ENCODE assay signal across 18 mouse cellular contexts in genomic region chr2:101533741-101534140, GRCm38 (mm10).
A peak's percentile ranks its signal among the peaks of the same experiment; 100 is the strongest.
DNase-seq lines count a peak whose midpoint lies in the region; ATAC-seq and TF ChIP-seq lines count a peak whose summit lies in the region.
"Had no signal": no experiment of that assay in that cellular context is flagged by ENCODE, and none has a peak within 500 bp of the region (broad histone marks: within the 10 kb centered on the region; RNA-seq: fewer than 3 reads in every experiment).

No protein-coding gene starts in this region.

- no peaks in the 10 kb centered on the region for H3K9me3 ChIP-seq in forebrain, embryonic 12.5 days
- H3K9me3 ChIP-seq in forebrain, embryonic 16.5 days (ENCODE audit: control insufficient read depth, low read length): no peaks in the 10 kb centered on the region
- no peaks in the 10 kb centered on the region for H3K9me3 ChIP-seq in hindbrain, postnatal 0 days (ENCODE audit: low read length)
- no peaks in the 10 kb centered on the region for H3K9me3 ChIP-seq in hindbrain, embryonic 16.5 days (ENCODE audit: control insufficient read depth, low read length)
- H3K9me3 ChIP-seq in midbrain, embryonic 14.5 days (ENCODE audit: control insufficient read depth, low read length): no peaks in the 10 kb centered on the region
- H3K9me3 ChIP-seq: limb, embryonic 13.5 days; liver, embryonic 13.5 days had no signal

- no peak overlapping the region for H3K4me3 ChIP-seq in forebrain, embryonic 12.5 days (replicated peaks)
- no peak overlapping the region for H3K4me3 ChIP-seq in forebrain, embryonic 16.5 days (replicated peaks; ENCODE audit: low read length)
- no peak overlapping the region for H3K4me3 ChIP-seq in hindbrain, postnatal 0 days (ENCODE audit: low read length)
- no peak overlapping the region for H3K4me3 ChIP-seq in hindbrain, embryonic 16.5 days (ENCODE audit: low read length)
- H3K4me3 ChIP-seq in midbrain, embryonic 14.5 days (replicated peaks; ENCODE audit: low read depth, low read length): no peak overlapping the region
- H3K4me3 ChIP-seq: limb, embryonic 13.5 days; liver, embryonic 13.5 days had no signal

- peak; percentile 49 for DNase-seq in hindbrain, postnatal 0 days (ENCODE audit: low spot score)
- DNase-seq in Muller cell, postnatal 12 days (ENCODE audit: inconsistent ontology term): peak; percentile 73
- DNase-seq in midbrain, embryonic 14.5 days: peak; percentile 30
- DNase-seq in embryo, embryonic 9.5 days (ENCODE audit: extremely low spot score): no peak
- no peak for DNase-seq in spleen, postnatal 10 days (ENCODE audit: low spot score in 2 of 2)
- DNase-seq: adrenal gland, postnatal 36 days; cerebellum, adult 2 months; cerebellum, postnatal 36 days; gastrocnemius, postnatal 25 days; kidney, adult 11 months; liver, embryonic 13.5 days; lung, embryonic 14.5 days; lung, postnatal 36 days had no signal

- 16% methylated on average over 2 of the region's 2 CpGs for WGBS in forebrain, embryonic 12.5 days
- 13% methylated on average over 2 of the region's 2 CpGs for WGBS in forebrain, embryonic 16.5 days
- 8% methylated on average over 2 of the region's 2 CpGs for WGBS in hindbrain, postnatal 0 days
- WGBS in hindbrain, embryonic 16.5 days: 16% methylated on average over 2 of the region's 2 CpGs
- 8% methylated on average over 2 of the region's 2 CpGs for WGBS in midbrain, embryonic 14.5 days

- no peaks in the 10 kb centered on the region for H3K36me3 ChIP-seq in forebrain, embryonic 12.5 days (replicated peaks)
- H3K36me3 ChIP-seq in forebrain, embryonic 16.5 days (ENCODE audit: control insufficient read depth, insufficient read depth): no peaks in the 10 kb centered on the region
- H3K36me3 ChIP-seq in hindbrain, postnatal 0 days (ENCODE audit: insufficient read depth, low read length): no peaks in the 10 kb centered on the region
- no peaks in the 10 kb centered on the region for H3K36me3 ChIP-seq in hindbrain, embryonic 16.5 days (ENCODE audit: control insufficient read depth, insufficient read depth, low read length)
- no peaks in the 10 kb centered on the region for H3K36me3 ChIP-seq in midbrain, embryonic 14.5 days (ENCODE audit: control insufficient read depth, insufficient read depth, low read length)
- H3K36me3 ChIP-seq: limb, embryonic 13.5 days; liver, embryonic 13.5 days had no signal

- H3K27ac ChIP-seq in forebrain, embryonic 12.5 days: peak overlapping the region; percentile 46; the same call in 1 of the 2 replicates
- no peak overlapping the region for H3K27ac ChIP-seq in forebrain, embryonic 16.5 days (ENCODE audit: low read length)
- no peak overlapping the region for H3K27ac ChIP-seq in hindbrain, postnatal 0 days
- no peak overlapping the region for H3K27ac ChIP-seq in hindbrain, embryonic 16.5 days (ENCODE audit: low read depth, low read length)
- no peak overlapping the region for H3K27ac ChIP-seq in midbrain, embryonic 14.5 days (replicated peaks; ENCODE audit: low read depth, low read length)
- H3K27ac ChIP-seq: kidney, postnatal 0 days; limb, embryonic 13.5 days; liver, embryonic 13.5 days had no signal

- no peak overlapping the region for H3K9ac ChIP-seq in forebrain, embryonic 12.5 days
- no peak overlapping the region for H3K9ac ChIP-seq in forebrain, embryonic 16.5 days (replicated peaks; ENCODE audit: low read depth, low read length)
- H3K9ac ChIP-seq in hindbrain, postnatal 0 days (replicated peaks; ENCODE audit: low read length): no peak overlapping the region
- no peak overlapping the region for H3K9ac ChIP-seq in hindbrain, embryonic 16.5 days (ENCODE audit: low read depth, low read length)
- no peak overlapping the region for H3K9ac ChIP-seq in midbrain, embryonic 14.5 days (replicated peaks; ENCODE audit: low read length)
- H3K9ac ChIP-seq: limb, embryonic 13.5 days; liver, embryonic 13.5 days; lung, embryonic 14.5 days had no signal

- H3K4me1 ChIP-seq in forebrain, embryonic 12.5 days: peaks cover 7% of the 10 kb centered on the region
- no peaks in the 10 kb centered on the region for H3K4me1 ChIP-seq in forebrain, embryonic 16.5 days (replicated peaks; ENCODE audit: control insufficient read depth, insufficient read depth, low read length)
- H3K4me1 ChIP-seq in hindbrain, postnatal 0 days (ENCODE audit: insufficient read depth, low read length): no peaks in the 10 kb centered on the region
- H3K4me1 ChIP-seq in hindbrain, embryonic 16.5 days (ENCODE audit: control insufficient read depth, insufficient read depth, low read depth, low read length): no peaks in the 10 kb centered on the region
- H3K4me1 ChIP-seq in midbrain, embryonic 14.5 days (ENCODE audit: control insufficient read depth, insufficient read depth, low read length): no peaks in the 10 kb centered on the region
- H3K4me1 ChIP-seq: limb, embryonic 13.5 days; liver, embryonic 13.5 days had no signal

- TF ChIP-seq CTCF in hindbrain, postnatal 0 days (IDR thresholded peaks at IDR 0.05; ENCODE audit: low read depth): no peak

- H3K27me3 ChIP-seq in forebrain, embryonic 12.5 days: no peaks in the 10 kb centered on the region
- H3K27me3 ChIP-seq in forebrain, embryonic 16.5 days (replicated peaks; ENCODE audit: control insufficient read depth, insufficient read depth, low read length): no peaks in the 10 kb centered on the region
- H3K27me3 ChIP-seq in hindbrain, postnatal 0 days (ENCODE audit: insufficient read depth, low read length): no peaks in the 10 kb centered on the region
- no peaks in the 10 kb centered on the region for H3K27me3 ChIP-seq in hindbrain, embryonic 16.5 days (replicated peaks; ENCODE audit: control insufficient read depth, insufficient read depth, low read length)
- no peaks in the 10 kb centered on the region for H3K27me3 ChIP-seq in midbrain, embryonic 14.5 days (ENCODE audit: control insufficient read depth, insufficient read depth, low read length)
- H3K27me3 ChIP-seq: limb, embryonic 13.5 days; liver, embryonic 13.5 days had no signal

- no peak overlapping the region for H3K4me2 ChIP-seq in forebrain, embryonic 12.5 days
- H3K4me2 ChIP-seq in forebrain, embryonic 16.5 days (ENCODE audit: low read length): no peak overlapping the region
- H3K4me2 ChIP-seq in hindbrain, postnatal 0 days (ENCODE audit: low read depth, low read length): no peak overlapping the region
- H3K4me2 ChIP-seq in hindbrain, embryonic 16.5 days (ENCODE audit: low read length): no peak overlapping the region
- H3K4me2 ChIP-seq in midbrain, embryonic 14.5 days (ENCODE audit: low read length): no peak overlapping the region
- H3K4me2 ChIP-seq: limb, embryonic 13.5 days; liver, embryonic 13.5 days; lung, embryonic 14.5 days had no signal

- ATAC-seq in forebrain, embryonic 12.5 days (ENCODE audit: low FRiP score): 0 out of 2 replicates have a peak, but pooled peaks have one; percentile 17
- ATAC-seq in forebrain, embryonic 16.5 days: no peak
- ATAC-seq in hindbrain, postnatal 0 days: no peak
- no peak for ATAC-seq in hindbrain, embryonic 16.5 days
- peak; percentile 34; the same call in 1 of the 2 replicates for ATAC-seq in midbrain, embryonic 14.5 days (ENCODE audit: low FRiP score, low TSS enrichment)

Comparison
In these comparisons a context has a peak if more than half of its experiments do, and no peak if none do; other contexts are left out.
1. ATAC-seq: peak in forebrain, embryonic 12.5 days (single experiment) and midbrain, embryonic 14.5 days (single experiment); none in forebrain, embryonic 16.5 days (single experiment), hindbrain, postnatal 0 days (single experiment) and hindbrain, embryonic 16.5 days (single experiment).
2. DNase-seq: peak in hindbrain, postnatal 0 days (single experiment), Muller cell, postnatal 12 days (single experiment) and midbrain, embryonic 14.5 days (single experiment); none in embryo, embryonic 9.5 days (single experiment) and spleen, postnatal 10 days (0 of 2).